10 mouse cellular contexts compared by ENCODE assay signal in genomic region chr13:88828362-88828761, GRCm38 (mm10). TPM values are rescaled to one million over a fixed set of nuclear protein-coding genes. Genes with fewer than 3 reads are reported as not detected.
DNase-seq lines count a peak whose midpoint lies in the region; ATAC-seq and TF ChIP-seq lines count a peak whose summit lies in the region.
"Had no signal": no experiment of that assay in that cellular context is flagged by ENCODE, and none has a peak within 500 bp of the region (broad histone marks: within the 10 kb centered on the region; RNA-seq: fewer than 3 reads in every experiment).

No protein-coding gene starts in this region.

- H3K9me3 ChIP-seq in forebrain, embryonic 14.5 days (replicated peaks; ENCODE audit: control insufficient read depth, low read length): no peaks in the 10 kb centered on the region
- no peaks in the 10 kb centered on the region for H3K9me3 ChIP-seq in forebrain, embryonic 16.5 days (ENCODE audit: control insufficient read depth, low read length)
- H3K9me3 ChIP-seq in midbrain, embryonic 12.5 days: no peaks in the 10 kb centered on the region
- H3K9me3 ChIP-seq in midbrain, postnatal 0 days (ENCODE audit: low read length): no peaks in the 10 kb centered on the region
- H3K9me3 ChIP-seq in lung, postnatal 0 days (ENCODE audit: low read length): no peaks in the 10 kb centered on the region

- TF ChIP-seq EP300 in lung, postnatal 0 days (IDR thresholded peaks at IDR 0.05): peak; percentile 89

- DNase-seq in forebrain, embryonic 14.5 days (ENCODE audit: low spot score): peak; percentile 6
- no peak for DNase-seq in midbrain, postnatal 0 days (ENCODE audit: low spot score)
- DNase-seq in lung, postnatal 0 days (ENCODE audit: low spot score): peak; percentile 66
- DNase-seq in yolk sac, embryonic 10.5 days (ENCODE audit: low spot score): peak; percentile 10
- no peak for DNase-seq in right cerebral cortex, adult 2 months (ENCODE audit: low spot score in 2 of 2)
- no peak for DNase-seq in gastrocnemius, postnatal 25 days
- DNase-seq: adrenal gland, adult 8-10 months; kidney, adult 18-20 months had no signal

- H3K36me3 ChIP-seq in forebrain, embryonic 14.5 days (ENCODE audit: control insufficient read depth, insufficient read depth, low read length): no peaks in the 10 kb centered on the region
- no peaks in the 10 kb centered on the region for H3K36me3 ChIP-seq in forebrain, embryonic 16.5 days (ENCODE audit: control insufficient read depth, insufficient read depth)
- no peaks in the 10 kb centered on the region for H3K36me3 ChIP-seq in midbrain, embryonic 12.5 days
- H3K36me3 ChIP-seq in midbrain, postnatal 0 days (ENCODE audit: insufficient read depth, low read length): no peaks in the 10 kb centered on the region
- H3K36me3 ChIP-seq in lung, postnatal 0 days (ENCODE audit: insufficient read depth, low read length): no peaks in the 10 kb centered on the region

- no peaks in the 10 kb centered on the region for H3K27me3 ChIP-seq in forebrain, embryonic 14.5 days (replicated peaks; ENCODE audit: control insufficient read depth, insufficient read depth, low read length)
- H3K27me3 ChIP-seq in forebrain, embryonic 16.5 days (replicated peaks; ENCODE audit: control insufficient read depth, insufficient read depth, low read length): no peaks in the 10 kb centered on the region
- H3K27me3 ChIP-seq in midbrain, embryonic 12.5 days: no peaks in the 10 kb centered on the region
- no peaks in the 10 kb centered on the region for H3K27me3 ChIP-seq in midbrain, postnatal 0 days (ENCODE audit: insufficient read depth, low read length)
- H3K27me3 ChIP-seq in lung, postnatal 0 days (replicated peaks; ENCODE audit: insufficient read depth, low read length): no peaks in the 10 kb centered on the region

- WGBS in forebrain, embryonic 14.5 days: 75% methylated on average over 10 of the region's 10 CpGs
- 68% methylated on average over 10 of the region's 10 CpGs for WGBS in forebrain, embryonic 16.5 days
- WGBS in midbrain, embryonic 12.5 days: 65% methylated on average over 10 of the region's 10 CpGs
- WGBS in midbrain, postnatal 0 days: 54% methylated on average over 10 of the region's 10 CpGs
- 17% methylated on average over 10 of the region's 10 CpGs for WGBS in lung, postnatal 0 days

- H3K4me2 ChIP-seq in forebrain, embryonic 14.5 days (ENCODE audit: low read length): no peak overlapping the region
- no peak overlapping the region for H3K4me2 ChIP-seq in forebrain, embryonic 16.5 days (ENCODE audit: low read length)
- H3K4me2 ChIP-seq in midbrain, embryonic 12.5 days (replicated peaks): no peak overlapping the region
- H3K4me2 ChIP-seq in midbrain, postnatal 0 days (ENCODE audit: low read depth, low read length, poor library complexity, severe bottlenecking): no peak overlapping the region
- no peak overlapping the region for H3K4me2 ChIP-seq in lung, postnatal 0 days (replicated peaks; ENCODE audit: low read depth, low read length)

- no peak for TF ChIP-seq CTCF in midbrain, postnatal 0 days (IDR thresholded peaks at IDR 0.05)
- TF ChIP-seq CTCF in lung, postnatal 0 days (IDR thresholded peaks at IDR 0.05): no peak

- H3K4me1 ChIP-seq in forebrain, embryonic 14.5 days (ENCODE audit: control insufficient read depth, insufficient read depth, low read length): 0 out of 2 replicates have a peak, but pooled peaks cover 6% of the 10 kb centered on the region
- H3K4me1 ChIP-seq in forebrain, embryonic 16.5 days (replicated peaks; ENCODE audit: control insufficient read depth, insufficient read depth, low read length): no peaks in the 10 kb centered on the region; the same call in 1 of the 2 replicates
- no peaks in the 10 kb centered on the region for H3K4me1 ChIP-seq in midbrain, embryonic 12.5 days
- H3K4me1 ChIP-seq in midbrain, postnatal 0 days (ENCODE audit: insufficient read depth, low read length): no peaks in the 10 kb centered on the region
- H3K4me1 ChIP-seq in lung, postnatal 0 days (ENCODE audit: insufficient read depth, low read depth, low read length): no peaks in the 10 kb centered on the region

- ATAC-seq in forebrain, embryonic 14.5 days: no peak
- no peak for ATAC-seq in forebrain, embryonic 16.5 days
- ATAC-seq in midbrain, embryonic 12.5 days (ENCODE audit: low FRiP score, low read depth): no peak
- ATAC-seq in midbrain, postnatal 0 days (ENCODE audit: low FRiP score): no peak
- ATAC-seq in lung, postnatal 0 days: peak; percentile 86

- H3K4me3 ChIP-seq in forebrain, embryonic 14.5 days (ENCODE audit: low read depth, low read length): no peak overlapping the region
- no peak overlapping the region for H3K4me3 ChIP-seq in forebrain, embryonic 16.5 days (replicated peaks; ENCODE audit: low read length)
- H3K4me3 ChIP-seq in midbrain, embryonic 12.5 days: no peak overlapping the region
- no peak overlapping the region for H3K4me3 ChIP-seq in midbrain, postnatal 0 days (ENCODE audit: low read depth, low read length)
- H3K4me3 ChIP-seq in lung, postnatal 0 days (ENCODE audit: low read depth, low read length): no peak overlapping the region

- H3K27ac ChIP-seq in forebrain, embryonic 14.5 days (ENCODE audit: low read depth, low read length): no peak overlapping the region
- no peak overlapping the region for H3K27ac ChIP-seq in forebrain, embryonic 16.5 days (ENCODE audit: low read length)
- 0 out of 2 replicates have a peak overlapping the region, but pooled peaks have one; percentile 20 for H3K27ac ChIP-seq in midbrain, embryonic 12.5 days (replicated peaks)
- no peak overlapping the region for H3K27ac ChIP-seq in midbrain, postnatal 0 days (ENCODE audit: low read depth, low read length)
- no peak overlapping the region for H3K27ac ChIP-seq in lung, postnatal 0 days (ENCODE audit: low read length)

- H3K9ac ChIP-seq in forebrain, embryonic 14.5 days (ENCODE audit: low read length): no peak overlapping the region
- no peak overlapping the region for H3K9ac ChIP-seq in forebrain, embryonic 16.5 days (replicated peaks; ENCODE audit: low read depth, low read length)
- no peak overlapping the region for H3K9ac ChIP-seq in midbrain, embryonic 12.5 days (replicated peaks)
- H3K9ac ChIP-seq in midbrain, postnatal 0 days (replicated peaks; ENCODE audit: low read length, poor library complexity, severe bottlenecking): no peak overlapping the region
- no peak overlapping the region for H3K9ac ChIP-seq in lung, postnatal 0 days (replicated peaks; ENCODE audit: low read depth)

RNA-seq across cellular contexts. Expression of gene Edil3, which starts 7.1 kb away (rescaled TPM):
- 38.5 and 52.2 TPM in 2 replicates for polyA plus RNA-seq in forebrain, embryonic 14.5 days (2014; fragmentation: Nextera tagmentation; extraction: Ambion mirVana)
- polyA plus RNA-seq in forebrain, embryonic 16.5 days (2015; fragmentation: Nextera tagmentation; extraction: Ambion mirVana): 59.3 and 60.0 TPM in 2 replicates
- polyA plus RNA-seq in midbrain, embryonic 12.5 days (2016; fragmentation: Nextera tagmentation; extraction: Ambion mirVana): 54.5 and 54.8 TPM in 2 replicates
- total RNA-seq in midbrain, postnatal 0 days (2014; rRNA removed): 85.9 and 99.1 TPM in 2 replicates
- 48.3 and 49.1 TPM in 2 replicates for polyA plus RNA-seq in midbrain, postnatal 0 days (2015; fragmentation: Nextera tagmentation; extraction: Ambion mirVana)
- polyA plus RNA-seq in lung, postnatal 0 days (2015; fragmentation: Nextera tagmentation; extraction: Ambion mirVana): 13.0 and 13.8 TPM in 2 replicates
- under 1 TPM; 0.08 to 0.26 TPM for total RNA-seq in gastrocnemius, postnatal 25 days (2021)

Comparison
In these comparisons a context has a peak if more than half of its experiments do, and no peak if none do; other contexts are left out.
1. DNase-seq: peak in forebrain, embryonic 14.5 days (single experiment), lung, postnatal 0 days (single experiment) and yolk sac, embryonic 10.5 days (single experiment); none in midbrain, postnatal 0 days (single experiment), right cerebral cortex, adult 2 months (0 of 2) and gastrocnemius, postnatal 25 days (single experiment).